Comparison of ENCODE assay signal across 8 mouse cellular contexts in the genomic region with DNA sequence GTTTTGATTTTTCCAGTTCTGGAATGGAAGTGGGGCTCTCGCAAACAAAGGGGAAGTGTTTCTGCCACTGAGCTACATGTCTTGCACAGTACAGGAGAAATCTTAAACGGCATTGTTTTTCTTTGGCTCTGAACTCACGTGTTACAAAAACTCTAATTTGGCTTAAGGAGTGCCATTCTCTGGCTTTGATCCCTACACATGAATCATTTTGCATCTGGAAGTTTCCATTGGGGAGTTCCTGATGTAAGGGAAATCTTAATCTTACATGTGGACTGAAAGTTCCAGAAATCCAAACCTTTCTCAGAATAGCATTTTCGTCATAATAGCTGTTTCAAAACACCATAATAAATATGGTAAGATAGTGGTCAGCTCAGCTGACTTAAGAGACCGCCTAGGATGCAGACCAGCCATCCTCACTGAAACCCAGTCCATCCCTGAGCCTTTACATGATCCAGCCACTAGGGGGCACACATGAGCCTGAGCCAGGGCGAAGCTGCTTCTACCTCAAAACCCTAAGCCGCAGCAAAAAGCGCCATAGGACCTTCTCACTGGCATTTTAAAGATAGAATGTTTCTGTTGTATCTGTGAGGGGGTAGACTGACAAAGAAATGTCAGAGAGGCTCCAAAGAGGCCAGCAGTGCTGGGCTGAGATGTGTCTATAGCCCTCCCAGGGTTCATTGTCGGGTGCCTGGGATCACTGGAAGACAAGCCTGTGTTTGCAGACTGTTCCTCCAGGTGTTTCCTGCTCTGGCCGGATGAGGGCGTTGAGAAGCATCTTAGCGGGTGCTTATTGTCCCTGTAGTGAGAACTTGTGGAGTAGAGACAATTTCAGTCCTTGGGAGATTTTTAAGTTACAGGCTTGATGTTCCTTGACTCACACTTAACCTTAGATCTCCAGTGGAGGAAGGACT. TPM values are rescaled to one million over a fixed set of nuclear protein-coding genes. Genes with fewer than 3 reads are reported as not detected.
DNase-seq lines count a peak whose midpoint lies in the region; ATAC-seq and TF ChIP-seq lines count a peak whose summit lies in the region.

No protein-coding gene starts in this region.

- H3K27me3 ChIP-seq in heart, embryonic 11.5 days (ENCODE audit: control insufficient read depth, insufficient read depth, low read length), result no peaks in the 10 kb centered on the region
- no peaks in the 10 kb centered on the region for H3K27me3 ChIP-seq in kidney, embryonic 15.5 days
- H3K27me3 ChIP-seq in limb, embryonic 15.5 days, result no peaks in the 10 kb centered on the region

- H3K4me2 ChIP-seq in heart, embryonic 11.5 days, result peak overlapping the region; percentile 40; the same call in 1 of the 2 replicates
- peak overlapping the region; percentile 59 for H3K4me2 ChIP-seq in kidney, embryonic 15.5 days
- H3K4me2 ChIP-seq in limb, embryonic 15.5 days, result peak overlapping the region; percentile 38

- H3K27ac ChIP-seq in embryonic fibroblast, embryonic 13.5 days (ENCODE audit: insufficient read depth, low read length), result no peak overlapping the region
- 0 out of 2 replicates have a peak overlapping the region, but pooled peaks have one; percentile 12 for H3K27ac ChIP-seq in heart, embryonic 11.5 days (ENCODE audit: low read depth, low read length)
- peak overlapping the region; percentile 66 for H3K27ac ChIP-seq in kidney, embryonic 15.5 days
- peak overlapping the region; percentile 47; the same call in 1 of the 2 replicates for H3K27ac ChIP-seq in limb, embryonic 15.5 days

- peak; percentile 94 for DNase-seq in A20 (ENCODE audit: low read depth, low spot score)
- peak; percentile 89 for DNase-seq in brain, adult 2 months (ENCODE audit: low read depth, low spot score)
- DNase-seq in spleen, postnatal 4 days (ENCODE audit: low spot score in 2 of 2), result peak; percentile 79 to 92

- TF ChIP-seq POLR2A in embryonic fibroblast, embryonic 13.5 days (IDR thresholded peaks at IDR 0.05; ENCODE audit: low read depth, low read length), result no peak

- H3K9me3 ChIP-seq in heart, embryonic 11.5 days (replicated peaks; ENCODE audit: control insufficient read depth, low read length), result no peaks in the 10 kb centered on the region
- no peaks in the 10 kb centered on the region for H3K9me3 ChIP-seq in kidney, embryonic 15.5 days (replicated peaks)
- no peaks in the 10 kb centered on the region for H3K9me3 ChIP-seq in limb, embryonic 15.5 days

- H3K4me1 ChIP-seq in embryonic fibroblast, embryonic 13.5 days (ENCODE audit: control insufficient read depth, insufficient read depth, low read length), result peaks cover 15% of the 10 kb centered on the region
- peaks cover 58% of the 10 kb centered on the region for H3K4me1 ChIP-seq in heart, embryonic 11.5 days (ENCODE audit: control insufficient read depth, insufficient read depth, low read length)
- peaks cover 27% of the 10 kb centered on the region for H3K4me1 ChIP-seq in kidney, embryonic 15.5 days
- H3K4me1 ChIP-seq in limb, embryonic 15.5 days, result peaks cover 33% of the 10 kb centered on the region

- no peaks in the 10 kb centered on the region for H3K36me3 ChIP-seq in heart, embryonic 11.5 days (ENCODE audit: control insufficient read depth, insufficient read depth, low read length)
- H3K36me3 ChIP-seq in kidney, embryonic 15.5 days, result no peaks in the 10 kb centered on the region
- 0 out of 2 replicates have a peak, but pooled peaks cover 3% of the 10 kb centered on the region for H3K36me3 ChIP-seq in limb, embryonic 15.5 days

- 17% methylated on average over 12 of the region's 12 CpGs for WGBS in heart, embryonic 11.5 days (ENCODE audit: insufficient replicate concordance)
- 10% methylated on average over 12 of the region's 12 CpGs for WGBS in kidney, embryonic 15.5 days
- WGBS in limb, embryonic 15.5 days, result 11% methylated on average over 12 of the region's 12 CpGs

- no peak for ATAC-seq in heart, embryonic 11.5 days (replicated peaks; ENCODE audit: insufficient number of reproducible peaks, low FRiP score, low TSS enrichment)
- ATAC-seq in kidney, embryonic 15.5 days (replicated peaks; ENCODE audit: low FRiP score), result peak; percentile 24; the same call in 1 of the 2 replicates
- no peak for ATAC-seq in limb, embryonic 15.5 days (ENCODE audit: insufficient number of reproducible peaks, low FRiP score, low TSS enrichment, low read depth)
- ATAC-seq in monocyte, adult 5-6 weeks (replicated peaks; ENCODE audit: insufficient number of reproducible peaks, low FRiP score, low TSS enrichment, poor library complexity, severe bottlenecking), result 0 out of 2 replicates have a peak, but pooled peaks have one; percentile 45

- H3K4me3 ChIP-seq in embryonic fibroblast, embryonic 13.5 days (ENCODE audit: insufficient read depth, low read length), result no peak overlapping the region
- no peak overlapping the region for H3K4me3 ChIP-seq in heart, embryonic 11.5 days (ENCODE audit: low read depth, low read length)
- peak overlapping the region; percentile 24 for H3K4me3 ChIP-seq in kidney, embryonic 15.5 days (replicated peaks)
- H3K4me3 ChIP-seq in limb, embryonic 15.5 days, result no peak overlapping the region

- peak overlapping the region; percentile 34; the same call in 1 of the 2 replicates for H3K9ac ChIP-seq in heart, embryonic 11.5 days (ENCODE audit: low read depth, low read length)
- H3K9ac ChIP-seq in kidney, embryonic 15.5 days, result 0 out of 2 replicates have a peak overlapping the region, but pooled peaks have one; percentile 38
- H3K9ac ChIP-seq in limb, embryonic 15.5 days, result no peak overlapping the region

- TF ChIP-seq CTCF in embryonic fibroblast, embryonic 13.5 days (IDR thresholded peaks at IDR 0.05; ENCODE audit: borderline replicate concordance, insufficient read depth, low read length), result peak; percentile 84; the same call in 1 of the 2 replicates

RNA-seq across cellular contexts. Expression of a gene that starts 44.2 kb away (rescaled TPM):
- polyA plus RNA-seq in embryonic fibroblast, embryonic 13.5 days (2011; ENCODE audit: insufficient read length, low read depth, missing spikeins), result 127 and 162 TPM in 2 replicates
- 43.4 and 45.9 TPM in 2 replicates for polyA plus RNA-seq in heart, embryonic 11.5 days (2014; fragmentation: Nextera tagmentation; extraction: Ambion mirVana)
- 22.8 and 27.8 TPM in 2 replicates for polyA plus RNA-seq in kidney, embryonic 15.5 days (2015; fragmentation: Nextera tagmentation; extraction: Ambion mirVana)
- 21.7 and 25.2 TPM in 2 replicates for polyA plus RNA-seq in limb, embryonic 15.5 days (2015; fragmentation: Nextera tagmentation; extraction: Ambion mirVana)
- 0.67 to 1.3 TPM (median 0.96 TPM) in 3 replicates for total RNA-seq in monocyte, adult 5-6 weeks (2017)

Comparison
In these comparisons a context has a peak if more than half of its experiments do, and no peak if none do; other contexts are left out.
1. ATAC-seq: peak in kidney, embryonic 15.5 days (single experiment) and monocyte, adult 5-6 weeks (single experiment); none in heart, embryonic 11.5 days (single experiment) and limb, embryonic 15.5 days (single experiment).
2. Peak in every context shown above with its lines, with median percentiles within 50 percentile points of each other: DNase-seq and H3K4me2 ChIP-seq.